12 mouse cellular contexts compared by ENCODE assay signal in the genomic region with DNA sequence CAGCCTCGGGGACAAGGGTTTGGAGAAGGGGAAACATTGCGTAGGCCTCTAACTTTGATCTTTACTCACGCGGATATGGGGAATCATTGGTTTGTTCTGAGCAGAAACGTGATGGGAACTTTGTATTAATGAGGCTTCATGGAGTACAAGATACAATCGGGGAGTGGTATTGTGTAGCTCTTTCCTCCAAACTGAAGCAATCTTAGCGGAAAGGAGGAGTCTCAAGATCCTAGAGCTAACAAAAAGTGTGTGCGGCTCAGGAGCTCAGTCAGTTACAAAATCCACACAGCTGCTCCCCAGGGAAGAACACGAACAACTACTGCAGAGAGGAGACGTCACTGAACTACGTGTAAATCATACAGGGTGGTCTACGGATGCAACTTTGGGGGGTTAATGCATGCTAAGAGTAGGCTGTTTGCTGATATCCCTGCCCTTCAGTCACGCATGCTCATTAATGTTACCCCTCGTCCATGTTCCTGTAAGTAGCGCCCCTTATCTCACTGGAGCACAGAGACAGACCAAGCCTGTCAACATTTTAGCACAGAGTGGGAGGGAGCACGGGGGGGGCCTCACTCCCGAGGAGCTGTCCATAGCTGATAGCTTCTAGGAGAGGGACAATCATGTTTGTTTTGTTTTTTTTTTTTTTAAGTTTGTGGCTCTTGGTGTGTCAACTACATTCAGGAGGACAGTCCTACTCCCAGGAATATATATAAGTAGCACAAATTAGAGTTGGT. TPM values are rescaled to one million over a fixed set of nuclear protein-coding genes. Genes with fewer than 3 reads are reported as not detected.
DNase-seq lines count a peak whose midpoint lies in the region; ATAC-seq and TF ChIP-seq lines count a peak whose summit lies in the region.
"Had no signal": no experiment of that assay in that cellular context is flagged by ENCODE, and none has a peak within 500 bp of the region (broad histone marks: within the 10 kb centered on the region; RNA-seq: fewer than 3 reads in every experiment).

No protein-coding gene starts in this region.

- no peak overlapping the region for H3K27ac ChIP-seq in intestine, embryonic 15.5 days
- H3K27ac ChIP-seq in intestine, postnatal 0 days (ENCODE audit: low read depth, low read length), result no peak overlapping the region
- no peak overlapping the region for H3K27ac ChIP-seq in forebrain, embryonic 11.5 days (ENCODE audit: low read depth, low read length)
- H3K27ac ChIP-seq: forebrain, embryonic 15.5 days; neural tube, embryonic 15.5 days had no signal

- TF ChIP-seq CTCF in intestine, postnatal 0 days (IDR thresholded peaks at IDR 0.05; ENCODE audit: low read depth), result no peak

- peak; percentile 87 for DNase-seq in c-Kit-positive CD71-positive TER-119-positive erythroid progenitor cells, embryonic 14.5 days (ENCODE audit: low spot score)
- no peak for DNase-seq in cerebellum, adult 9-11 months
- no peak for DNase-seq in forebrain, embryonic 11.5 days (ENCODE audit: low spot score)
- DNase-seq in thymus, adult 18-20 months, result no peak
- DNase-seq: gastrocnemius, postnatal 14 days had no signal

- no peaks in the 10 kb centered on the region for H3K9me3 ChIP-seq in intestine, embryonic 15.5 days
- no peaks in the 10 kb centered on the region for H3K9me3 ChIP-seq in intestine, postnatal 0 days (ENCODE audit: control insufficient read depth)
- no peaks in the 10 kb centered on the region for H3K9me3 ChIP-seq in forebrain, embryonic 11.5 days (ENCODE audit: control insufficient read depth, low read length)
- H3K9me3 ChIP-seq: forebrain, embryonic 15.5 days; neural tube, embryonic 15.5 days had no signal

- WGBS in intestine, embryonic 15.5 days, result 83% methylated on average over 17 of the region's 17 CpGs
- WGBS in intestine, postnatal 0 days, result 81% methylated on average over 17 of the region's 17 CpGs
- WGBS in forebrain, embryonic 11.5 days, result 89% methylated on average over 17 of the region's 17 CpGs

- no peak overlapping the region for H3K4me3 ChIP-seq in intestine, embryonic 15.5 days (replicated peaks)
- H3K4me3 ChIP-seq in intestine, postnatal 0 days (ENCODE audit: low read depth, low read length), result no peak overlapping the region
- no peak overlapping the region for H3K4me3 ChIP-seq in forebrain, embryonic 11.5 days (ENCODE audit: low read depth, low read length)
- H3K4me3 ChIP-seq: forebrain, embryonic 15.5 days; neural tube, embryonic 15.5 days had no signal

- no peak overlapping the region for H3K4me2 ChIP-seq in intestine, embryonic 15.5 days (replicated peaks)
- H3K4me2 ChIP-seq in intestine, postnatal 0 days (replicated peaks; ENCODE audit: low read depth), result no peak overlapping the region
- H3K4me2 ChIP-seq in forebrain, embryonic 11.5 days (ENCODE audit: low read depth, low read length, severe bottlenecking), result no peak overlapping the region
- H3K4me2 ChIP-seq: forebrain, embryonic 15.5 days; neural tube, embryonic 15.5 days had no signal

- no peaks in the 10 kb centered on the region for H3K27me3 ChIP-seq in intestine, embryonic 15.5 days (replicated peaks)
- no peaks in the 10 kb centered on the region for H3K27me3 ChIP-seq in intestine, postnatal 0 days (replicated peaks; ENCODE audit: control insufficient read depth, insufficient read depth, low read length)
- H3K27me3 ChIP-seq in forebrain, embryonic 11.5 days (ENCODE audit: control insufficient read depth, insufficient read depth, low read length), result no peaks in the 10 kb centered on the region
- H3K27me3 ChIP-seq: forebrain, embryonic 15.5 days; neural tube, embryonic 15.5 days had no signal

- no peak overlapping the region for H3K9ac ChIP-seq in intestine, embryonic 15.5 days
- H3K9ac ChIP-seq in intestine, postnatal 0 days (ENCODE audit: low read depth, low read length), result no peak overlapping the region
- H3K9ac ChIP-seq in forebrain, embryonic 11.5 days (ENCODE audit: low read length), result no peak overlapping the region
- H3K9ac ChIP-seq: forebrain, embryonic 15.5 days; neural tube, embryonic 15.5 days had no signal

- no peaks in the 10 kb centered on the region for H3K36me3 ChIP-seq in intestine, embryonic 15.5 days
- no peaks in the 10 kb centered on the region for H3K36me3 ChIP-seq in intestine, postnatal 0 days (ENCODE audit: control insufficient read depth, insufficient read depth)
- no peaks in the 10 kb centered on the region for H3K36me3 ChIP-seq in forebrain, embryonic 11.5 days (ENCODE audit: control insufficient read depth, insufficient read depth, low read length)
- H3K36me3 ChIP-seq: forebrain, embryonic 15.5 days; neural tube, embryonic 15.5 days had no signal

- 0 out of 2 replicates have a peak, but pooled peaks cover 4% of the 10 kb centered on the region for H3K4me1 ChIP-seq in intestine, embryonic 15.5 days (replicated peaks)
- no peaks in the 10 kb centered on the region for H3K4me1 ChIP-seq in intestine, postnatal 0 days (replicated peaks; ENCODE audit: control insufficient read depth, insufficient read depth, low read length)
- no peaks in the 10 kb centered on the region for H3K4me1 ChIP-seq in forebrain, embryonic 11.5 days (replicated peaks; ENCODE audit: control insufficient read depth, insufficient read depth, low read length)
- H3K4me1 ChIP-seq: neural tube, embryonic 15.5 days had no signal

- ATAC-seq in intestine, embryonic 15.5 days, result peak; percentile 79; the same call in 1 of the 2 replicates
- ATAC-seq in intestine, postnatal 0 days, result no peak
- peak; percentile 12 to 52; a peak in 1 of 4 replicates for ATAC-seq in hematopoietic stem cell, adult 5-6 weeks (replicated peaks in 1 of 2; ENCODE audit: insufficient read depth in 1 of 2, low FRiP score in 2 of 2, low TSS enrichment in 1 of 2, low read depth in 1 of 2, poor library complexity in 2 of 2, severe bottlenecking in 2 of 2)
- ATAC-seq in megakaryocyte-erythroid progenitor cell, adult 5-6 weeks (replicated peaks; ENCODE audit: low FRiP score, low TSS enrichment, poor library complexity, severe bottlenecking), result peak; percentile 99
- no peak for ATAC-seq in forebrain, embryonic 11.5 days (replicated peaks; ENCODE audit: low FRiP score)
- ATAC-seq: forebrain, embryonic 15.5 days; lung, postnatal 0 days had no signal

RNA-seq across cellular contexts. Expression of a gene that starts 38.8 kb away (rescaled TPM):
- polyA plus RNA-seq in intestine, embryonic 15.5 days (2015; fragmentation: Nextera tagmentation; extraction: Ambion mirVana), result 43.7 and 45.7 TPM in 2 replicates
- 30.3 and 31.9 TPM in 2 replicates for polyA plus RNA-seq in intestine, postnatal 0 days (2015; fragmentation: Nextera tagmentation; extraction: Ambion mirVana)
- total RNA-seq in hematopoietic stem cell, adult 5-6 weeks (2017), result 51.6 and 66.0 TPM in 2 replicates
- total RNA-seq in megakaryocyte-erythroid progenitor cell, adult 5-6 weeks (2014; fragmentation: Nextera tagmentation), result 35.9 and 65.4 TPM in 2 replicates
- total RNA-seq in megakaryocyte-erythroid progenitor cell, adult 5-6 weeks (2017), result 39.5 and 47.3 TPM in 2 replicates
- polyA plus RNA-seq in forebrain, embryonic 11.5 days (2014; fragmentation: Nextera tagmentation; extraction: Ambion mirVana), result 46.9 and 47.6 TPM in 2 replicates

Comparison
In these comparisons a context has a peak if more than half of its experiments do, and no peak if none do; other contexts are left out.
1. ATAC-seq: peak in intestine, embryonic 15.5 days (single experiment), hematopoietic stem cell, adult 5-6 weeks (2 of 2) and megakaryocyte-erythroid progenitor cell, adult 5-6 weeks (single experiment); none in intestine, postnatal 0 days (single experiment) and forebrain, embryonic 11.5 days (single experiment).